Mouse (Mus musculus) R1 (cell line): Measurements from ENCODE around the gene Mipol1.

ENCODE experiments used
- DNase-seq: peaks from one replicate; pipeline ENCODE4 v3.0.0-alpha.2; 2018; ENCODE audit warnings: low read depth, low spot score

Gene Mipol1

DNA sequence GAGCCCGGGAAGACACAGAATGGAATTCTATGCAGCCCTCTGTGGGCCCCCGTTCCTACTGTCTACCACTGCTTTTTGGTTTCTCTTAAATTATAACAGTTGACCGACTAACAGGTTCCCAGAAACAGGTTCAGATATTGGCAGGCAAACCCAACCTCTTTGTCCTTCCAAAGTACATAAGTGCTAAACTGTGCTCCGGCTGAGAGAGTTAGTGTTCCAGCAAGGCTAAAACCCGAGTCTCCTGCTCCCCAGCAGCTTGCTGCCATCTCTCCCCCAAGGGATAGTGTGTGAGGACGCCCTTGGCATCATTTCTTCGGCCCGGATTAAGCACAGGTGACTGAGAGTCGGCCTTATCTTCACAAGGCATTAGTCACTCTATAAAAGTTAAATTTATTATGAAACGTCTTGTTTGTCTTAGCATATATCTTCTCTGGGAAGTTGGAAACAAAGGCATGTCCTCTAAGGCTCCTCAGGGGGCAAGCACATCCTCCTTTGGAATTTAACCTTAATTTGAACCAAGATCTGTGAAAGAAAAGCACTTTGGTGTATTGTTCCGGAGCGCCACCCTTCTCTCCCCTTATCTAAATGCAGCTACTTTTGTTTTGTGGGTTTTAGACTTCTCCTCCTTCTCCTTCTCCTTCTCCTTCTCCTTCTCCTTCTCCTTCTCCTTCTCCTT, 285.6 kb downstream of the Mipol1 start:
- peak; percentile 82 for DNase-seq

DNA sequence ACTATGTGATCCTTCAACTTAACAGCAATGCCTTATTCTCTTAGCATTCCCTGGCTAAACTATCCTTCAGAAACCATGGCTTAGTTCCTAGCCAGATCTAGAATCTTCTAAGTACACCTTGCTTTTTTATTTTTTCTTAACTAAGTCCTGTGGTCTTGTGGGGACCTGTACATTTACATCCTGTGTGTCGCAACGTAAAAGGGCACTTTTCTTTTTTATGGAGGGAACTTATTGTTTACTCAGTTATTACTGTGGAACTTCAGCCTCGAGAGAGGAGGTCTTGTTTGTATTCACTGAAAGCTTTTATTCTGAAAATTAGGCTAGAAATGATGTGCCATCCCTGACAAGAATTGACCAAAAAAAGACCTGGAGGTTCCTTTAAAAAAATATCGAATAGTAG, 298.1 kb downstream of the Mipol1 start:
- no peak for DNase-seq

DNA sequence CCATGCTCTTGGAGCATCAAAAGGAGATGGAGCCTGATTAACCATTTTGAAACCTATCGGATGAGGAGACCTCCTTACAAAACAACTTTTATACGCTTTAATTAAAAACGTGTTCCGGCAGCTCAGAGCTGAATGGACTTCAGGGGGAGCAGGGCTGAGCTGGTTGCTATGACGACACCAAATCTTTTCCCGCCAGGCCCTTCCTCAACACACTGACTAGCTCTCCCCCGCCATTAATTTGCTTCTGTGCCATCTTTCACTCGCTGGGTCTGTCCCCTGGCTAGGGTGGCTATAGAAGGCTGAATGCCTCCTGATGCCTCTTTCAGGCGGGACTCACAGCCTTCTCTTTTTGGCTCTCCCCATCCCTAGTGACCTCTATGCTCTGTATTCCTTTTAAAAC, 300.2 kb downstream of the Mipol1 start:
- DNase-seq: peak; percentile 38

DNA sequence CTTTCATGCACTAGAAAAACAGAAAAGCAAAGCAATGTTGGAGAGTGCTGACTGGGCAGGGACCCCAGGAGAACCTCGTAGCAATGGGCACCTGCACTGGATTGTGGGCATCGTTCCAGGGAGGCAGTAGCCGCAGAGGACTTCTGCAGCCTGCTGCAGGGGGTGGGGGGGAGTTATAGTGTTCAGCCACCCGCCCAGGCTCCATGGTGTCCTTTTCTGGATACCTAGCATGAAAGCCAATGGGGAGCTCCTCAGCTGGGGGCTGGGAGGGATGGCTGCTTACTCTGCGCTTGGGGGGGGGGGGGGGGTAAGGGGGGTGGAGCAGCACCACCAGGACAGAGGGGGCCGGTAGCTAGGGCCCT, 304.3 kb downstream of the Mipol1 start:
- DNase-seq: no peak

DNA sequence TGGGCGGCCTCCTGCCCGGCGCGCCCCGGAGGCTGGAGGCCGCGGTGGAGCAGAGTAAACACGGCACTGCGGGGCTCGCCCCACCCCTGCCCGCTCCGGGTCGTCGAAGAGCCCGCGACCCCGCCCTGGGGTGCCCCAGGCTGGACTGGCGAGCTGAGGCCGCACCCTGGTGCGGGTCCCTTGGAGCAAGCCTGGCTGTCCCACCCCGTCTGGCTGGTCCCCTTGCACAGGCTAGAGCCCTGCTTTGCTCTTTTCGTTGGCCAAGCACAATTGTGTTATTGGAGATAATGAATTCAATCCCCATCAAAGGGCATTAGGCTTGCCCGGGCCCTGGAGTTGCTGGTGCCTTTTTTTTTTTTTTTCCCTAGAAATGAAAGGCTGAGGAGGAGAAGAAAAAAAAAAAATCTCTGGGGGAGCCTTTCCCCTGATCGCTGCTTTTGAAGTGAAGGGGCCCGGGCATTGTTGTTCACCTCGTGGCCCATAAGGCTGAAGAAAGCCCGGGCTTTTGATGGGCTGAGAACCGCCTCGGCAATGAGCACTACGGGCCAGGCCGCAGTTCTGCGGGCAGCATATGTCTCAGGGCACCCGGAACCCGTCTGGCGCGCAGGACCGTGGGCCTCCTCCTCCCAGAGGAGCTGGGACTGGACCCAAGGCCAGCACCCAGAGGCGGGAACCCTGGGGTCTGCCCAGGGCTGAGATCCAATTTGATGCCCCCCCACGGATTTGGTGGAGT, 304.8 kb downstream of the Mipol1 start:
- DNase-seq: no peak

DNA sequence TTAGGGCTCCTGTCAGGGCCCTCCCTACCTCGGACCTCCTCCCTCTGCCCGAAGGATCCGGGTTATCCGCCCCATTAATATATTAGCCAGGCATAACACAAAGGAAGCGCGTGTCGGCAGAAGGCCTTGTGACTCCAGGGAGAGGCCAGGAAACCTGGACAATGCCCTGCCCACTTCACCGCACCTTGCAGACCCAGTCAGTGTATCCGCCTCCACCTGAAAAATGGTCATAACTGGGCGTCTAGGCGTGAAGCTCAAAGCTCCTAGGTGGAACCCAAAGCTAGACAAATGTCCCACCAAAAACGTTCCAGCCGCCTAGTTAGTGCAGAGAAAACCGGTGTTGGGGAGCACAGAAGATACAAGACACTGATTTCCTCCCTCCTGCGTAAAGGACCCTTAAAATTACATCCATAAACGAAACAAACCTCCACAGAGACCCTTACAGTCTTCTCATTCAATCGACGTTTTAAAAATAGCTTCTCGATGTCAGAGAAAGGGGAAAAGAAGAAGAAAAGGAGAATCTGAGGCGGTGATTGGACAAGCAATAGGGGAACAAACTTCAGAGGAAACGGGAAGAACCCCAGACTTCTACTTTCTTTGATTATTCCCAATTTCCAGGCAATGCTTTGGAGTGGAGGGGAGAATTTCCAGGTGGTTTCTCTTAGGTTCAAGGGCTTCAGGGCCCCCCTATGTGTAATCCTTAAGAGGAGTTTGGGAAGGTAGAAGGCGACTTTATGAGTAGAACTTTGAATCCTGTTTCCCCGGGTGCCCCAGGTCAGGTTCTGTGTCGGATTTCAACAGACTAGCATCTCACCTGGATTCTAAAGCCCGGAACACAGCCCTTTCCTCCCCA, 306.1 kb downstream of the Mipol1 start:
- peak; percentile 15 for DNase-seq

DNA sequence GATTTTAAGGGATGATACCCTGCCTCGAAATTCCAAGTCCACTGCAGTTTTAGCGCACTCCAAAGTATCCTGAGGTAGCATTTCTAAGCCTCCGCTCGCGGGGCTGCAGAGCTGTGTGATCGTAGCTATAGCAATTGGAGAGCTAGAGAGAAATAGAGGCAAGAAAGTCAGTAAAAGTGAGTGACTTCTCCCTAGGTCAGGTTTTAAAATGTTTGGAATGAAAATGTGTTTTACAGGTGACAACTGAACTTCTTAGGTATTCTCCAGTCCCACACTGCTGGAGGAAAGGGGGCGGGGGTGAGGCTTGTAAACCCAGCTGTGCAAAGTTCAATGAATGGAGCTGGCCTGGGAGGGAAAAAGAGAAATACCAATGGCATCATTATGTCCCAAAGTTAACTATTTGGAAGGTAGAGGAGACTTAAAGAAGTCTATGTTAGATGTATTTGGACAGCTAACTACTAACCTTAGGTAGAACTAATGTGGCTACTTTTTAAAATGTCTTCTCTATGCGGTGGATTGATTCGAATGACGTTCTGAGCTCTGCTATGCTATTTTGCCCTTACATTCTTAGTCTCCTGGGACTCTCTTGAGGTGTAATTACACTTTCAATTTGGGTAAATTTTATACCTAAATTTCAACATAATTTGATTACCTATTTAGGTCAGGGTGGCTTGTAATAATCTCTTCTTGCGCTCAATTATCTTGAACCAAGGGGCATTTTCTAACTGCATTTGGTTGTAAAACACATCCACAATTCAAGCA, 306.9 kb downstream of the Mipol1 start:
- DNase-seq: no peak

DNA sequence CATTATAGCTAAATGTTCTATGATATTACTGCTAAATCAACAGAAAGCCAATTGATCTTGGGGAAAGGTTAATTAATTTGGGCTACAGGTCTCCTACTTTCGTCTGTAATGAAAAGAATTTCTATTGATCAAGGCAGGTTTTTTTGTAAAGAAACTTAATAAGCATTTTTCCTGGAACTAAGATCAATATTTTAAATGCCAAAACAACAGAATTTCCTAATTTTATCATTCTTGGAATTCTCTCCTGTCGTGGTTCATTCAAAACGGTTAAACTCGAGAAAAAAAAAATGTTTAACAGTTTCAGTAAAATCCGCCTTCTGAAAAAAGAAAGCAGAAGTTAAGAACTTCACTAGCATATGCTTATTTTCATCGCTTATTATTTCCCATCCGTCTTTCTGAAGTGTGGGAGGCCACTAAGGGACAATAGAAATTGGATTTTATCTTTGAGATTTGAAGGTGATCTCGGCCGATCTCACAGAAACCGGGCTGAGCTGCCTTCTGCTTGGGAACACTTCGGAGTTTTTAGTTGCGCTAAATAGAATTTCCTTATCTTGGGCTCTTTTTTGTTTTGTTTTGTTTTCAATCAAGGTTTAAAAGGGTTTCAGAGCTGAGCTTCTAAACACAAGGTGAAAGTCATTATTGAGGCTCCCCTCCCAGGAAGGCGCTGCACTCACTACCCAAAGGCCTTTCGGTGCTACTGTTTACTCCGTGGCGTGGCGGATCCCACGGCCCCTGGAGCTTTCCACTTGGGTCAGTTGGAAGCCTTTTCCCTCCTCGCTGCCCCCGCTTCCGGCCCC, 307.8 kb downstream of the Mipol1 start:
- DNase-seq: no peak

DNA sequence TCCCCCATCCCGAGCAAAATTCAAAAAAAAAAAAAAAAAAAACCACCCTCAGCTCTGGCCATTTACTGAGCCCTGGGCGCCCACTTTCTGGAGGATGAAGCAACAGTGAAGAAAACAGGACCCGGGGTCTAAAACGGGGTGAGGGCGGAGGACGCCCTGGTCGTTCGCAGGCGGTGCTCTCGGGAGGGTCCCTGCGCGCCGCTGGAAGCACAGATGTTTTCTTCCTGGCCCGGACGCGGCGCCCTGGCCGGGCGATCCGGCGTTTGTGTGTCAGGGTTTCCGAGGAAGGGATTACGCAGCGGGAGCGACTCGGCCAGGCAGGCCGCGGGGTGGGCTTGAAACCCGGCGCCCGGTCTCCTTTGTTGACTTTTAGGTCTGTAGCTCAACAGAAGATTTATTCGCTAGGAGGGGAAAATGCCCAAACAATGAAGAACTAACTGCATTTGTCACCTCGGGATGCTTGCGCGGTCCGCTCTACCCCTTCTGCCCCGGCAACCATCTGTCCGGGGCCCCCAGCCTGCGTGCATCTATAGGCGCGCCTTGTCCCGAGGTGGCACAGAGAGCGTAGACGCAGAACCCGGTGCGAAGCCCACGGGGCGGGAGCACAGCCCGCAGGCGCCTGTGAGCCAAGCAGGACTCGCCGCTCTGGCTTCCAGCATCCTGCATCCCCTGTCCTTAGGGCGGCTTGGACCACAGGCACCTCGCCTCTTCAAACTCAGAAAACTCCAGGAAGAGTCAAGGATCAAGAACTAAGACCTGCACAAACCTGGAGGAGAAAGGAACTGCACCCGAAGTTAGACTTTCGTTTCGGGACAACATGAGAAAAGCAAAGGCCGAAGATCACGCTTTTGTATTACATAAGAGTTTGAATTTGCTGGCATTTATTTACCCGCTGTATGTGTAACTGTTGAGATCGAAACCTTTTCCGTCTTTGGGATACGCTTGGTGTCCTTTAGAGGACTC, 308.6 kb downstream of the Mipol1 start:
- peak; percentile 63 for DNase-seq

DNA sequence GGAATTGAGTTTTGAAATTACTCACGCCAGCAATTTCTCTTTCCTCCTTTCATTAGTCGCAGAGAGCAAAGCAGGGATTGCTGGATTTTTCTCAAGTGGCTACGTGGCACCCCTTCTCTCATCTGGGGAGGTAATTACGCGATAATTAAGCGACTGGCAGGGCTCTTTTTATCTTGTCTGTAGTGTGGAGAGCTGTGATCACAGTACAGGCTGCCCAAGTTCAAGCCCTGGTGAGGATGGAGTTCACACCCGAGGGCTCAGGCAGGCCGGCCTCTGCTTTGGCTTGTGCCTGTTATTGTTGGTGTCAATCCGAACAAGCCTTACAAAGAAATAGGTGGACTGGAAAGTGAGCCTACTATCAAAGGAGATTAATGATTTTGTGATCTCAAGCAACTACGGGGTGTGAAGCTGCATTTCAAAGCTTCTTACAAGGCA, 309.3 kb downstream of the Mipol1 start:
- DNase-seq: no peak

DNA sequence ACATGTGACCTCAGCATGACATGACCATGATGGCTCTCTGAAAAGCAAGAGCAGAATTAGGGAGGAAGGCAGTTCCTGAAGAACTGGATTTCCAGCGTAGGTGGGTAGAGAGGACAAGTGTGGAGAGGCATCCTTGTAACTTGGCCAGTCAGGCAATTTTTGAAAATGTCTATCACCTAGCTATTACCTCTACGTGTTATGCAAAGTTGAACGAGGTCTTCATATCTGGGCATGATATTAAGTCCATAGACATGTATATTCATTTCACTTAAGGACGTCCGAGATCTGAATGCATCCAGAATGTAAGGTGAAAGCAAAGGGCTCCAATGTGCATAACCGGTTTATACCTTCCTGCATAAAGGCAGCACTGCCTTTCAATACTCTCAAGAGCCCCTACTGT, 310.9 kb downstream of the Mipol1 start:
- DNase-seq: no peak

DNA sequence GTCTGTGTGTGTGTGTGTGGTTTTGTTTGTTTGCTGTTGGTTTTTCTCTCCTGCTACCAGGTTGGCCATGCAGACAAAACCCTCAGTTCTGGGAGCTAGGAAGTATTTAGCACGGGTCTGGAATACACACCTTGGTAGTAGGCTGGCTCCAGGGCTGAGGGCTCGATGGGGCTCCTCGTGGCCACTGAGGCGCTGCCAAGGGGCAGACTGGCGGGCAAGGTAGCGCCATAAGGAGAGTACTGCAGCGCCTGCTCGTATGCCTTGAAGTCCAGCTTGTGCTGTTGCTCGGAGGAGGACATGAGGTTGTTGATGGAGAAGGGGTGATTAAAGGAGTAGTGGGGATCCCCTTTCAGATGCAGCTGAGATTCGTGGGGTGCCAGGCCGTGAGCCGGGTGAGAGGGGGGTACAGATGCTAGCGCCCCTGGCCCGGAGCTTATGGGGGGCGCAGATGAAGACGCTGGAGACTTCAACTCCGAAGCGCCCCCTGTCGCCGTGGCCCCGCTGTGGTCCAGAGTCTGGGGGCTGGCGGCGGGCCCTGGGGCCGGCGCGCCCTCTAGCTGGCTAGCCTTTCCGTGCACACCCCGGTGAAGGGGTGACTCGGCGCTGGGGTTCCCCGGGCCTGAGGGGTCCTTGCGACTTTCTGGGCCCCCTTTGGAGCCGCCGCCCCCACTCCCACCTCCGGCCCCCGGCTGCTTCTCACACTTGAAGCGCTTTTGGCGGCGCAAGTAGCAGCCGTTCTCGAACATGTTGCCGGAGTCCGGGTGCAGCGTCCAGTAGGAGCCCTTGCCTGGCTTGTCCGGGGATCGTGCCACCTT, 311.9 kb downstream of the Mipol1 start:
- peak; percentile 51 for DNase-seq

DNA sequence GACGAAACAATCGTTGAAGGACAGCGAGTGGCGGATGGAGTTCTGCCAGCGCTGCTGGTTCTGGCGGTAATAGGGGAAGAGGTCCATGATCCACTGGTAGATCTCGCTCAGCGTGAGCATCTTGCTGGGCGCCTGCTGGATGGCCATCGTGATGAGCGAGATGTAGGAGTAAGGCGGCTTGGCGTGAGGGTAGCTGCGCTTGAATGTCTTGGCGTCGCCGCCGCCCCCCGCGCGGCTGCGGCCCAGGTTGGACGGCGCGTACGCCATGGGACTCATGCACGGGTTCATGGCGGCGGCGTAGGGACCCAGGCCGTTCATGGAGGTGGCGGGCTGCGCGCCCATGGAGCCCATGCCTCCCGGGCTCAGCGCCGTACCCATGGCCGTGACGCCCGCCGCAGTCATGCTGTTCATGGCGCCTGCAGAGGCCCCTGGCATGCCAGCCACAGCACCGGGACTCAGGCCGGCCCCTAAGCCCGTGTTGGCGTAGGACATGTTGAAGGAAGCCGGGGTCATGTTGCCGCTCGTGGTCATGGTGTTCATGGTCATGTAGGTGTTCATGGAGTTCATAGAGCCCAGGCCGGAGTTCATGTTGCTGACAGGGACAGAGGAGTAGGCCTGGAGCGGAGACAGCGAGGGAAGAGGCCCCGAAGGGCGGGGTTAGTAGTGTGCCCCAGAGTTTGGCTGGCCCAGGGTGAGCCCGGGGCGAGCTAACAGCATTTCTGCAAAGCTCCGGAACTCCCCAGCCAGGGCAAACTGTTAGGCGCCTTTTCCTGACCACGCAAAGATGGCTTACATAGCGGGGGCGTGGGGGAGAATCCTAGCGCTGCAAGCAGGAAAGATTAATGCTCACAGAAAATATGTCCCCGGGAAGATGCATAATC, 312.8 kb downstream of the Mipol1 start:
- peak; percentile 53 for DNase-seq

DNA sequence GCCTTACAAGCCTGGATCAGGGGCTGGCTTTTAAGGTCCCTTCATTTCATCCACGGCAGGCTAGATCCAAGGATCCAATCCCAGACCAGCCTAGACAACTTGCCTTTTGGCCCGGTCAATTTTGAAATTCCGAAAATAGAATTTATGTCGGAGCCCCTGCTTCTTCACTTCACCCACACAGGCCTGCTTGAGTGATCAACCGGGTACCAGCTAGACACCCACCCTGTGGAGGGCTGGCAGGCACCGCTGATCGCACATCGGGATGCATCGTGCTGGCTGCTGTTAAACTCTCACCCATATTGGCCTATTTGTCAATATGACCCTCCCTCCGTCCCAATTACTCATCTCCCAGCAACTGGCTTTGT, 313.4 kb downstream of the Mipol1 start:
- no peak for DNase-seq

DNA sequence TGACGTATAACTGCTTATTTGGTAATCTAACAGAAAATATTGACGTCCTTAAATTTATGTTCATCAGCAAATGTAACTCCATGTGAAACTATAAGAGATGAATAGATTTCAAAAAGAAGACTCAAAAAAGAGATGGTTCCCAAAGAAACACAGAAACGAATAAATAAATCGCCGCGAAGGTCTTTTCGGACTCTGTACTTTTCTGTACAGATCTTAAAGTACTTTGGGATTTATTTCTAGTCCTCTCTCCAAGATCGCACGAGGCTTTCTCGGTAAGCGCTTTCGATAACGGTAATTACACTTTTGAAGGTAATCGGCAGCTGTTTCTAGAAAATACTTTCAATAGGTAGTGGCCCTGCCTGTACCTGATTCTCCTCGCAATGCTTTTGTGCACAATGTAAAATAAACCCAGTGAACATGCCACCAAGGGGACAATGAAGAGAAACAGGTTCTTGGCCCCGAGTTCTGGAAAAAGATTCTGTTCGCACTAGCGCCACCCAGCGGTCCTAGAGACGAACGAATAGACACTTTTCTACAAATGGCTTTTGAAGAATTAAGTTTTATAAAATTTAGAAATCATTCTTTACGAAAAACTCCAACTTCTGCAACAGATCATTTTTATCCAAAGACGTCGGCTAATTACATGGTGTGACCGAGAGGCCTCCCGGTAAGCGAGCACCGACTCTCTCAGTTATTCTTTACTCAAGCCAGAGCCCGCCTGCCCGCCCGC, 314.6 kb downstream of the Mipol1 start:
- peak; percentile 82 for DNase-seq

DNA sequence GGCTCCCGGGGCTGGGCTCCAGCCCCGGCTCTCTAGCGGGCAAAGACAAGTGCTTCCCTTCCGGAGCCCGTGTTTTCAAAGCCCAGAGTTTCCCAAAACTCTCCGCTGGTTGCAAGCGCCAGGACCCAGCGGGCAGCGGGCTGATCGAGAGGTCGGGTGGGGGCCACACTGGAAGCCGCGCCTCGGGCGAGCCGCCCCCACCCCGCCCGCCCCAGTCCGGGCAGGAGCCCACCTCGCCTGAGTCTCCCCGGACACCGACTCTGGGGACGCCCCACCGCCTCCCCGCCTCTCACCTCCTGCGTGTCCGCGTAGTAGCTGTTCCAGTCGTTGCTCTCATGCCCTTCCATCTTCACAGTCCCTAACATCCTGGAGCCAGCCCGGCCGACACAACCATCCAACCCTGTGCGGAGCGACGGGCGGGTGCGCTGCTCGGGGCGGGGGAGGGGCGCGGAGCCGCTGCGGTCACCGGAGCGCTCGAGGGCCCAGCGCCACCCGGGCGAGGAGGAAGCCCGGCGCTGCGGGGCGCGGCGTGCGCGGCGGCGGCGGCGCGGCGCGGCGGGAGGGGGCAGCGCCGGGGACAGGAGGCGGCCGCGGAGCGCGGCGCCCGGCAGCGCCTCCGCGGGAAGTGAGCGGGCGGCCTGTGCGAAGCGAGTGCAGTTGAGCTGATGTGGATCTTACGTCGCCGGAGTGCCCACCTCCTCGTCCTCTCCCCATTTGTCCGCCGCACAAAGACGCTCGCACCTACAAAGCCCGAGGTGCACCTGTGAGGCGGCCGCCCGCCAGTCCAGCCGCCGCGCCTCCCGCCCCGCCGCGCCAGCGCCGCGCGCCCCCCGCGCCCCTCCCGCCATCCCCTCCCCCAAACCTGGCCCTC, 315.4 kb downstream of the Mipol1 start:
- DNase-seq: peak; percentile 46
